Mouse (Mus musculus) kidney, adult 9 months (tissue): Measurements from ENCODE around the gene Cdhr4.
"Not testable (repeated sequence)": the region's sequence is repeated elsewhere in the genome, so short reads cannot be mapped to it uniquely, and the experiment has no call there.

Experiments used
- DNase-seq: peaks from one replicate; pipeline ENCODE4 v3.0.0; 2022

The Cdhr4 gene

GRCm38 (mm10) chr9:108013577-108013976 lies 21.3 kb downstream of the Cdhr4 start:
- DNase-seq = not testable (repeated sequence)

DNA sequence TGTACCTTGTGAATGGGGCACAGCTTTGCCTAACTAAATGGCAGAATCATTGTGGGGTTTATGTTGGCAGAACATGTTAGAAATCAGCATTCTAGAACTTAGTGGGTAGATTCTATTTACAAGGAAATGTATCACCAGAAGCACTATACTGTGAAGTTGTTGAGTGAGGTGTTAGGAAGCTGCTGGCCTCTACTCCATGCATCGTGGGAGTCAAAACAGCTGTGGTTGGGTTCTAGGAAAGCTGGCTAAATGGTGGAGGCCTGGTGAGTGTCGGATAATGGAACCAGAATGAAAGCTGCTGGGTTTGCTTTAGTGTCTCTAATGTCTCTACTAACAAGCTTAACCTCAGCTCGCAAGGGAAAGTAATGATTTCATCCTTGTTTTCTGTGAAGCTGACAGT lies 24.8 kb downstream of the Cdhr4 start:
- DNase-seq = no peak

DNA sequence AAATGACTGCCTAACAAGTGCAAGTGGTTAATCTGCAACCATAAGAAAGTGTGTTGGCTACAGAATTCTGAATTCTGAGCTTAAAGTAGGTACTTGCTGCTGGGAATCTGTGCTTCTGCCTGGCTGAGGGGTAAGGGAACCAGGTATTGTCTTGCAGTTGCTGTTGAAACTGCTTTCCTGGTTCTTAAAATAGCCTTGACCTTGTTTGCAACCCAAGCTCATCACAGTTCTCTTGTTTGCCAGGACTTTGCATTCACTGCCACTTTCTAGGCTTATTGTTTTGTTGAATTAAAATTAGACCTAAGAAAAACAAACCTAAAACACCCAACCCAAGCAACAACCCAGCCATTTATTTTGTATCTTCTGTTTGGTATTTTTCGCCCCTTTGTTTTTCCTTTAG lies 28.4 kb downstream of the Cdhr4 start:
- no peak for DNase-seq

DNA sequence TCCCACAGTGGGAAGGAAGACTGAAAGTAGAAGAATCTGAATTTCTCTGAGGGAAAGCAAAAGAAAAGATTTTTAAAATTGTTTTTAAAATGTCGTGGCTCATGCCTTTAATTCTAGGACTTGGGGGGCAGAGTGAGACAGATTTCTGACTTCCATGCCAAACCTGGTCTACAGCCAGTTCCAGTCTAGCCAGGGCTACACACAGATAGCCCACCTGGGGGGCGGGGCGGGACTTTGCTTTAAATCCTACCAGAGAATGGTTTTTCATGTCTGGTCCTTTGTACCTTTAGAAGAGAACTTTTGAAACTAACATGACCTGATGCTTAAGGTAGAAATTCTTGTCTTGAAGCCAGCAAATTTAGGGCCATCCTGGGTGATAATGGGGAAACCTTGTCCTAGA lies 30.9 kb downstream of the Cdhr4 start:
- DNase-seq = no peak

DNA sequence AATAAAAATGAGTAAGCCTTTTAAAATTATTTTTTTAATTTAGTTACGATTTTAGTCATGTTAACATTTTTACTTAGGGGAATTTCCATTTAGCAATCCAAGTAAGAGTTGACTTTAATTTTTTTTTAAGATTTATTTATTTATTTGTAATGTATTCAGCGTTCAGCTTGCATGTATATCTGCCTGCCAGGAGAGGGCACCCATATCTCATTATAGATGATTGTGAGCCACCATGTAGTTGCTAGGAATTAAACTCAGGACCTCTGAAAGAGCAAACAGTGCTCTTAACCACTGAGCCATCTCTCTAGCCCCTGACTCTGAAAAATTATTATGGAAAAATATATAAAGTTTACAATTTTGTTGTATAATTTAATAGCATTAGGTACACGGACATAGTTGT lies 34.3 kb downstream of the Cdhr4 start:
- no peak for DNase-seq

DNA sequence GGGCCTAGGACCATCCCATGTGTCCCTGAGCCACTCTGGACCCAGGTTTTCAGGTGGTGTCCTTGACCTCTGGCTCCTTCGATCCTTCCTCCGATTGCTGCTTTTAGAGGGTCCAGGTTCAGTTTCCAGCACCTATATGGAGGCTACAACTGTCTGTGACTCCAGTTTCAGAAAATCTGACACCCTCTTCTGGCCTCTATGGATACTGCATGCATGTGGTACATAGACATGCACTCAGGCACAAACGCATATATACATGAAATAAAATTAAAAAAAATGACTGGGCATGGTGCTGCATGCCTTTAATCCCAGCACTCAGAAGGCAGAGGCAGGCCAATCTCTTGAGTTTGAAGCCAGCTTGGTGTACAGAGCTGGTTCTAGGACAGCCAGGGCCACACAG lies 35.6 kb downstream of the Cdhr4 start:
- DNase-seq = no peak

GRCm38 (mm10) chr9:108032126-108032525 lies 39.8 kb downstream of the Cdhr4 start:
- no peak for DNase-seq

DNA sequence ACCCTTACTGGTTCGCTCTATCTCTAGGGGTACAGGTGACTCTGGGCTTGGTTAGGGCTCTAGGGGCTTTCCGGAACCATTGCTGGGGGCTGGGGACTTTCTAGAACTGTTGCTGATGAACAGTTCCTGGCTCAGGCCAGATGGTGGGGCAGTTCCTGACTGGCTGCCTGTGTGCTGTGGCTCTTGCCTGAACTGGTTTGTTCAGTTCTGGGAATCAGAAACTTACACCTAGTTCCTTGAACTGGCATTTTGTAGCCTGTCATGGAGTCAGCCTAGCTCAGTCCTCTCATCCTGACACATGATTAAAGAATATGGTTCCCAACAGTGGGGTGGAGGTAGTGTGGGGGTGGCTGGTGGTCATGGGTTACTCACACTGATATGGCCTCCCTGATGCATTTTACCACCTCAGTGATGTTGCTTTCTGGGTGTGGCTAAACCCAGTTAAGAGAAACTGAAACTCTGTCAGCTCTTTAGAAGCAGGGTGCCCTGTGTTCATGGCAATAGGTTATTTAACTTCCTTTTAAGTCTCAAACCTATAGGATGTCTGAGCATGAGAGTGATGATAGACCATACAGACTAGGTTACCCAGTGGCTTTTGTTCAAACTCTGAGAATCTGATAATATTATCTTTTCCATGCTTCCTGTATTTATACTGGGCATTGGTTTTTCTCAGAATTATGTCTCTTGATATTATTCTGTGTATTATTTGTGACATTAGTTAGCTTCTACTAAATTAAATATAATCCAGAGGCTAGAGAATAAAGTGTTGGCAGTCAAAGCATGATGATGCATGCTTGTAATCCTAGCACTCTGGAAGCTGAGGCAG lies 43.2 kb downstream of the Cdhr4 start:
- no peak for DNase-seq

DNA sequence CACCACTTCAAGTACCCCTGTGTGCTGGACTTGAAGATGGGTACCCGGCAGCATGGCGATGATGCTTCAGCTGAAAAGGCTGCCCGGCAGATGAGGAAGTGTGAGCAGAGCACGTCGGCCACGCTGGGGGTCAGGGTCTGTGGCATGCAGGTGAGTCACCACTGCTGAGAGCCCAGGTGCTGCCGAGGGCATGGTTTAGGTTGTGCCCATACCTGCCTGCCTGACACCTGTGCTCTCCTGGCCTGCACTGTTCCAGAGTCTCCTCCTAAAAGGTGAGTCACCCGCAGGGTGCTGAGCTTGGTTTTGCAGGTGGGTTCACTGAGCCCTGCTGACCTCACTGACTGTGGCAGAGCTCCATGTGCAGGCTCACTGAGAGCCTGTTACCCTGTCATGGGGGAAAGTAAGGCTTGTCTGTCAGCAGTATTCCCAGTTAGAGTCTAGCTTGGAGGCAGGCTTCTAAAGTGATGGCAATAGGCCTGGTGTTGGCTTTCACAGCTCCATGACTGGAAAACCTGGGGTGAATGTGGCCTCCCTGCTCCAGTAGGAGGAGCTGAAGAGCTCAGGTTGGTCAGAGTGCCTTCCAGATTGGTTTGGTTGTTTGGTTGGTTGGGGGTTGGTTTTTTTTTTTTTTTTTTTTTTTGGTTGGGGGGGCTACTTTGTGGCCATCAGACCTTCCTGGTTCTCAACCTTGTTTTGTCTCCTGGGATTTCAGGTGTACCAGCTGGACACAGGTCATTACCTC lies 52.6 kb downstream of the Cdhr4 start:
- DNase-seq = no peak

- DNase-seq = no peak
Measured at GRCm38 (mm10) chr9:108046582-108046981, 54.3 kb downstream of the Cdhr4 start.

GRCm38 (mm10) chr9:108047601-108048565 lies 55.6 kb downstream of the Cdhr4 start:
- DNase-seq = no peak

DNA sequence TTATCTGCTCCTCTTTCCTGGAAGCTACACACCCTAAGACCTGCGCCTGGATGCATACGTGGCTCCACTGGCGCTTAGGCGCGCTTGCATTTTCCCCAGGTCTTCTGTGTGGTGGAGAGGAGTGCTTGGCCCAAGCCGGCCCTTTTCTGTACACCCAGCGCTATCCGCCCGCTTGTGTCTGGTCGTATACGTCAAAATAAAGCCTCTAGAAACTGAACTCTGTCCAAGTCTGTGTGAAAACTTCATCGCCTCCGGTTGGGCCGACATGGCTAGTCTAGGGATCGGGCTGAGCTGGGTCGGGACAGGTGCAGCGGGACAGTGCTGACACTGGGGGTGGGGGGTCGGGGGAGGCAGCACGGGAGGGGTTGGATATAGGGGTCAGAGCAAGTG lies 56.3 kb downstream of the Cdhr4 start:
- DNase-seq = no peak

GRCm38 (mm10) chr9:108049016-108049455 lies 56.7 kb downstream of the Cdhr4 start, which contains the start of gene Gmppb:
Gene Gmppb, plus strand, starts transcription at chr9:108049242.
- DNase-seq = peak; percentile 98
